Mouse (Mus musculus) stomach, embryonic 14.5 days (tissue): ENCODE results near the gene Islr2. TPM values are rescaled to one million over a fixed set of nuclear protein-coding genes. Genes with fewer than 3 reads are reported as not detected.

Experiments
- ATAC-seq: fragments of 200-750 bp; cut with Nextera tagmentation; 2 replicates; pipeline ENCODE4 v1.8.0; 2017; ENCODE audit warnings: low read depth, moderate TSS enrichment; ENCODE audit not compliant: insufficient number of reproducible peaks, insufficient read depth, low FRiP score
- H3K27ac ChIP-seq: fragments of 300-500 bp; sonication (generic); 2 replicates; pipeline ENCODE4 v1.5.1; 2014; ENCODE audit warnings: mild to moderate bottlenecking, low read length, moderate library complexity, mixed read lengths
- H3K27me3 ChIP-seq: fragments of 300-500 bp; sonication (generic); 2 replicates; pipeline ENCODE4 v1.6.1; 2014; ENCODE audit warnings: low read length, control low read depth, mixed read lengths; ENCODE audit not compliant: control insufficient read depth, insufficient read depth
- H3K36me3 ChIP-seq: fragments of 300-500 bp; sonication (generic); 2 replicates; pipeline ENCODE4 v1.6.1; 2014; ENCODE audit warnings: mild to moderate bottlenecking, control low read depth, low read length, moderate library complexity, mixed read lengths; ENCODE audit not compliant: control insufficient read depth, insufficient read depth
- H3K4me1 ChIP-seq: fragments of 300-500 bp; sonication (generic); 2 replicates; pipeline ENCODE4 v1.6.1; 2014; ENCODE audit warnings: low read length, control low read depth, mixed read lengths; ENCODE audit not compliant: control insufficient read depth, insufficient read depth
- H3K4me2 ChIP-seq: fragments of 300-500 bp; sonication (generic); replicated peaks from 2 replicates; pipeline ENCODE4 v1.6.1; 2014; ENCODE audit warnings: low read depth, low read length, control low read depth
- H3K4me3 ChIP-seq: fragments of 300-500 bp; sonication (generic); 2 replicates; pipeline ENCODE4 v1.5.1; 2014; ENCODE audit warnings: low read depth, low read length, control low read depth
- H3K9ac ChIP-seq: fragments of 300-500 bp; sonication (generic); replicated peaks from 2 replicates; pipeline ENCODE4 v1.6.1; 2014; ENCODE audit warnings: low read depth, mild to moderate bottlenecking, control low read depth, low read length, moderate library complexity, mixed read lengths
- H3K9me3 ChIP-seq: fragments of 300-500 bp; sonication (generic); 2 replicates; pipeline ENCODE4 v1.6.1; 2016; ENCODE audit warnings: low read depth, low read length, control low read depth; ENCODE audit not compliant: control insufficient read depth
- WGBS: fragments of 180-500 bp; shearing (Covaris S2); extraction: QIAGEN DNeasy Blood & Tissue Kit; methylation state at CpG from one replicate; pipeline ENCODE4 v1.1.7; 2014; 5-methylcytosine and 5-hydroxymethylcytosine counted together
- microRNA-seq: library from miRNA; unstranded; fragments of <30 nt; microRNA quantifications from one replicate; pipeline ENCODE4, GENCODE M21; 2016
- polyA plus RNA-seq: library from polyadenylated mRNA; unstranded; fragments of >200 nt; fragmentation: Nextera tagmentation; extraction: Ambion mirVana; gene quantifications from 2 replicates; pipeline ENCODE4 v1.2.1, GENCODE M21; 2014

The Islr2 gene
- polyA plus RNA-seq, 1 experiment from 2014 or later, result 1.7 TPM

DNA sequence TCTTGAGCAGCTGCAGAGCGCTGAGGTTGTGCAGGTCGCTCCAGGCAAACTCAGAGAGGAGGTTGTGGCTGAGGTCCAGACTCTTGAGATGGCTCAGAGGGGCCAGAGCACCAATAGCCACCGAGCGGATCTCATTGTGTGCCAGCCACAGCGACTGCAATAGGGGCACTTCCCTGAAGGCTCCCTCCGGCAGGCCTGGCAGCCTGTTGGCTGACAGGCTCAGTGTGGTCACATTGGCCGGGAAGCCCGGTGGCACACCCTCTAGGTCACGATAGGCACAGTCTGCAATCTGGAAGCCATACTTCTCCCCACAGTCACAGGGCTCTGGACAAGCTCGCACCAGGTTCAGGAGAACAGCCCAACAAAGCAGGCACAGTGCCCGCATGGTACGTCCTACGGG is 46.3 kb downstream of the Islr2 start:
- peak overlapping the region; percentile 45 for H3K9ac ChIP-seq
- no peaks in the 10 kb centered on the region for H3K27me3 ChIP-seq
- no peaks in the 10 kb centered on the region for H3K9me3 ChIP-seq
- H3K27ac ChIP-seq, result peak overlapping the region; percentile 97
- H3K36me3 ChIP-seq, result no peaks in the 10 kb centered on the region; the same call in 1 of the 2 replicates
- H3K4me3 ChIP-seq, result peak overlapping the region; percentile 37
- peaks cover 64% of the 10 kb centered on the region for H3K4me1 ChIP-seq
- 80% methylated on average over 13 of the region's 13 CpGs for WGBS
- H3K4me2 ChIP-seq, result peak overlapping the region; percentile 78
- no peak for ATAC-seq

DNA sequence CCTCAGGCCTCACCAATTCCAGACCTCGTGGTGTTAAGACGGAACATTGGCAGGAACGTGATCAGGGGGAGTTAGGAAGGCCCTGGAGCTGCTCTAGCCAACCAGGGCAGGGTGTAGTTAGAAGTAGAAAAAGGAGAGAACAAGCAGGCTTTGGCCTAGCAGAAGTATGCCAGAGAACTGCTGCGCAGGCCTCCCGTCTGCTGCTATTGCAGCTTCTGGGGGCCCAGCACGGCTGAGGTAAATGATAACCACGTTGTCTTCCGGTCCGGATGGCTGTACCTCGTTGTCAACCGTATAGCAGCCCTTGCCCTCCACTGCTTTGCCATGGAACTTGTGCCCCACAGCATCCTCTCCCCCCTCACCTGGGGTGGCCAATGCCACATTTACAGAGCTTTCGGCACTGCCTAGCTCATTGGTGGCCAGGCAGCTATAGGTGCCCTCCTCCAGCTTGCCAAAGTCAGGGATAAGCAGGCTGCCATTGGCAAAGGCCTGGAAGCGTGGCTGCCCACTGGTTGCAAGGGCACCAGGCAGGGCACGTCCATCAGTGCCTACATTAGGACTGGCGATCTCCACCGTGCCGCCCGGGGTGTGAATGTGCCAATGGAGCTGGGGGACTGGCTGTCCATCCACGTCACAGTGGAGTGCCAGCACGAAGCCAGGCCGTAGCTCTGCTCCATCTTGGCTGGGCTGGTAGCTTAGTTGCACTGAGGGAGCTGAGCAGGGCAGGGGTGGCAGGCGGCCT is 47.1 kb downstream of the Islr2 start:
- 85% methylated on average over 22 of the region's 22 CpGs for WGBS
- H3K9ac ChIP-seq, result 0 out of 2 replicates have a peak overlapping the region, but pooled peaks have one; percentile 45
- peak overlapping the region; percentile 97 for H3K27ac ChIP-seq
- H3K9me3 ChIP-seq, result no peaks in the 10 kb centered on the region
- ATAC-seq, result no peak
- H3K27me3 ChIP-seq, result no peaks in the 10 kb centered on the region
- H3K4me1 ChIP-seq, result peaks cover 62% of the 10 kb centered on the region
- peak overlapping the region; percentile 37 for H3K4me3 ChIP-seq
- H3K36me3 ChIP-seq, result no peaks in the 10 kb centered on the region; the same call in 1 of the 2 replicates
- peak overlapping the region; percentile 78 for H3K4me2 ChIP-seq

GRCm38 (mm10) chr9:58155366-58155765 is 48.8 kb downstream of the Islr2 start:
- H3K4me3 ChIP-seq, result 0 out of 2 replicates have a peak overlapping the region, but pooled peaks have one; percentile 10
- no peak overlapping the region for H3K9ac ChIP-seq
- ATAC-seq, result peak; percentile 50; the same call in 1 of the 2 replicates
- peaks cover 57% of the 10 kb centered on the region for H3K4me1 ChIP-seq
- H3K27ac ChIP-seq, result peak overlapping the region; percentile 97
- H3K36me3 ChIP-seq, result no peaks in the 10 kb centered on the region; the same call in 1 of the 2 replicates
- no peaks in the 10 kb centered on the region for H3K27me3 ChIP-seq
- no peaks in the 10 kb centered on the region for H3K9me3 ChIP-seq
- H3K4me2 ChIP-seq, result peak overlapping the region; percentile 78
- WGBS, result 32% methylated on average over 3 of the region's 3 CpGs

GRCm38 (mm10) chr9:58153095-58153494 is 51.0 kb downstream of the Islr2 start:
- Histone ChIP-seq H3K4me2 (no peak overlapping the region), H3K4me3 (no peak overlapping the region), H3K9ac (no peak overlapping the region), H3K36me3 (no peaks in the 10 kb centered on the region; the same call in 1 of the 2 replicates), H3K27me3 (no peaks in the 10 kb centered on the region), H3K4me1 (peaks cover 45% of the 10 kb centered on the region), H3K9me3 (no peaks in the 10 kb centered on the region), H3K27ac (peak overlapping the region; percentile 1; the same call in 1 of the 2 replicates)
- WGBS, result 74% methylated on average over 3 of the region's 3 CpGs
- no peak for ATAC-seq

DNA sequence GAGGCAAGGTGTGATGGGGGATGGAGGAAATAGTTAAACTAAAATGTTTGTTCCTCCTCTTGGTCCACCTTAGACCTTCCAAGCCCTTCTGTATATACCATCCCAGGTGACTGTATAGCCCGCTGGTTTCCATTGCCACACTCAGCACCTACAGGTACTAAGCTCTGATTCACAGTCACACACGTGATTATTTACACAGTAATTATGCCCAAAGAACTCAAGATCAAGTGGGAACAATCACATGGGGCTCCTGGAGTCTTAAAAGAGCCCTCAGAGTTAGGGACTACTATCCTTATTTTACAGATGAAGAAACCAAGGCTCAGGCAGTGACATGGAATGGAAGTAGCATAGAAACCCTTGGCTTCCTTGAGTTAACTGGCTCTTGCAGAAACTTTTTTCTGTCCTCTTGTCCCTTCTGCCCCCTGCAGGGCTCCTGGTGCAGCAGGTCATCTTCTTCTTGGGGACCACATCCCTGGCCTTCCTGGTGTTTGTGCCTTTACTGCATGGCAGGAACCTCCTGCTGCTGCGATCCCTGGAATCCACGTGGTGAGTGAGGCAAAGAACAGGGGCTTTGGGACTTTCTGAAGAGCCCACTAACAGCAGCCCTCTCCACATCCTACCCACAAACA is 53.3 kb downstream of the Islr2 start:
- peaks cover 26% of the 10 kb centered on the region for H3K4me1 ChIP-seq
- ATAC-seq, result no peak

GRCm38 (mm10) chr9:58148806-58149205 is 55.3 kb downstream of the Islr2 start:
- Histone ChIP-seq H3K36me3 (no peaks in the 10 kb centered on the region), H3K4me1 (peaks cover 19% of the 10 kb centered on the region; the same call in 1 of the 2 replicates), H3K4me2 (no peak overlapping the region), H3K9ac (no peak overlapping the region), H3K27me3 (no peaks in the 10 kb centered on the region), H3K4me3 (no peak overlapping the region), H3K9me3 (no peaks in the 10 kb centered on the region), H3K27ac (no peak overlapping the region)
- no peak for ATAC-seq
- WGBS, result 60% methylated on average over 2 of the region's 2 CpGs

More for the DNA sequence above, 53.3 kb downstream of the Islr2 start:
- Histone ChIP-seq H3K27me3 (no peaks in the 10 kb centered on the region), H3K9ac (no peak overlapping the region), H3K36me3 (no peaks in the 10 kb centered on the region), H3K27ac (no peak overlapping the region), H3K9me3 (no peaks in the 10 kb centered on the region), H3K4me3 (no peak overlapping the region), H3K4me2 (no peak overlapping the region)
- 67% methylated on average over 4 of the region's 4 CpGs for WGBS

Small RNAs within 50 kb of the gene (microRNA-seq; reads per million reads assigned to microRNA genes)
- not detected for gene Mir6385

Other genes with a start within 250 kb of the Islr2 start
- gene Cyp11a1, start 197.9 kb downstream of the Islr2 start, polyA plus RNA-seq, result 0.26 and 0.57 TPM in 2 replicates
- 4.3 and 6.0 TPM in 2 replicates for gene Stra6, start 140.5 kb downstream of the Islr2 start, polyA plus RNA-seq
- gene Ccdc33, start 85.5 kb downstream of the Islr2 start, polyA plus RNA-seq, result 0.91 TPM in 1 of 2 replicates, not detected in the other
- 83.3 and 87.9 TPM in 2 replicates for gene Islr, start within 50 bp of the Islr2 start, polyA plus RNA-seq
- 15.0 and 17.2 TPM in 2 replicates for gene Pml, start 45.5 kb upstream of the Islr2 start, polyA plus RNA-seq
- gene Stoml1, start 48.8 kb upstream of the Islr2 start, polyA plus RNA-seq, result 27.0 and 30.3 TPM in 2 replicates
- 32.2 and 38.5 TPM in 2 replicates for gene Loxl1, start 108.9 kb upstream of the Islr2 start, polyA plus RNA-seq
- not detected in 2 replicates for gene Tbc1d21, start 166.1 kb upstream of the Islr2 start, polyA plus RNA-seq